Mouse (Mus musculus): ENCODE data around the gene Kpna2.

Gene Kpna2

GRCm38 (mm10) chr11:106975419-106976177 lies 23.7 kb downstream of the Kpna2 start:
- ChIA-PET POLR2A (interaction anchor here in 3 of 4 experiments (1.0 to 3.0 kb wide), 10 partner anchors 11 to 193 kb away, joined by 3 to 18 read pairs (median 3); partner anchors contain the start of gene Kpna2 (in 2 of the 3)), CTCF (interaction anchor here in 1 of 4 experiments (0.8 to 1.4 kb wide), 2 partner anchors 17 to 229 kb away, joined by 3 read pairs; no protein-coding TSS in a partner anchor)

- POLR2A ChIA-PET = interaction anchor here in 2 of 4 experiments (0.7 to 1.2 kb wide), 4 partner anchors 25 to 382 kb away, joined by 3 to 13 read pairs (median 4); partner anchors contain the start of gene Kpna2 (in 1 of the 2)
- CTCF ChIA-PET = interaction anchor here (0.6 to 1.5 kb wide), 6 partner anchors 54 to 202 kb away, joined by 3 to 6 read pairs (median 4); partner anchors contain the start of gene Smurf2 (in 1 of the 4)
Observed at GRCm38 (mm10) chr11:106974440-106974839, 24.9 kb downstream of the Kpna2 start.

- ChIA-PET CTCF (interaction anchor here in 3 of 4 experiments (0.6 to 1.5 kb wide), 6 partner anchors 12 to 231 kb away, joined by 3 to 6 read pairs (median 4); partner anchors contain the start of gene Smurf2 (in 1 of the 3)), POLR2A (interaction anchor here in 3 of 4 experiments (0.7 to 2.1 kb wide), 12 partner anchors 9 to 184 kb away, joined by 3 to 12 read pairs (median 4); partner anchors contain the start of genes Cep95 (in 1 of the 3), Ddx5 (in 1 of the 3) and Kpna2 (in 1 of the 3))
Observed at GRCm38 (mm10) chr11:106973016-106973415, 26.3 kb downstream of the Kpna2 start.

GRCm38 (mm10) chr11:106969798-106970197 lies 29.5 kb downstream of the Kpna2 start:
- ChIA-PET POLR2A (no interaction called here), CTCF (no interaction called here)

- POLR2A ChIA-PET = interaction anchor here in 3 of 4 experiments (0.6 to 1.4 kb wide), 7 partner anchors 13 to 658 kb away, joined by 3 to 8 read pairs (median 4); partner anchors contain the start of genes Cep95 (in 2 of the 3), Ddx5 (in 2 of the 3) and Smurf2 (in 1 of the 3)
- CTCF ChIA-PET = interaction anchor here in 2 of 4 experiments (0.6 to 0.7 kb wide), 2 partner anchors 32 to 190 kb away, joined by 4 to 6 read pairs; partner anchors contain the start of gene Kpna2 (in 1 of the 2)
Observed at GRCm38 (mm10) chr11:106967630-106968029, 31.7 kb downstream of the Kpna2 start.

GRCm38 (mm10) chr11:106965881-106966280 lies 33.5 kb downstream of the Kpna2 start:
- POLR2A ChIA-PET = interaction anchor here in 1 of 4 experiments (1.1 to 1.5 kb wide), 2 partner anchors 8 to 178 kb away, joined by 3 to 4 read pairs; no protein-coding TSS in a partner anchor
- CTCF ChIA-PET = interaction anchor here in 2 of 4 experiments (0.6 to 0.7 kb wide), 2 partner anchors 675 to 931 kb away, joined by 3 read pairs; no protein-coding TSS in a partner anchor

GRCm38 (mm10) chr11:106962310-106962709 lies 37.0 kb downstream of the Kpna2 start:
- ChIA-PET POLR2A (interaction anchor here in 2 of 4 experiments (0.6 to 1.0 kb wide), 4 partner anchors 10 to 259 kb away, joined by 3 to 5 read pairs (median 4); partner anchors contain the start of gene Kpna2 (in 1 of the 2)), CTCF (interaction anchor here in 2 of 4 experiments (0.7 kb wide), 2 partner anchors 189 to 1552 kb away, joined by 3 to 6 read pairs; no protein-coding TSS in a partner anchor)

- ChIA-PET POLR2A (interaction anchor here in 2 of 4 experiments (0.6 to 1.5 kb wide), 5 partner anchors 11 to 258 kb away, joined by 3 to 5 read pairs (median 4); partner anchors contain the start of genes Cep95 (in 1 of the 2), Ddx5 (in 1 of the 2) and Kpna2 (in 1 of the 2)), CTCF (interaction anchor here in 1 of 4 experiments (0.7 to 0.8 kb wide), 2 partner anchors 12 to 190 kb away, joined by 3 to 6 read pairs; no protein-coding TSS in a partner anchor)
Observed at GRCm38 (mm10) chr11:106961471-106962081, 37.8 kb downstream of the Kpna2 start.

- ChIA-PET POLR2A (interaction anchor here in 2 of 4 experiments (0.8 to 2.2 kb wide), 5 partner anchors 14 to 42 kb away, joined by 3 to 6 read pairs (median 6); partner anchors contain the start of genes Kpna2 (in 1 of the 2) and Smurf2 (in 1 of the 2)), CTCF (no interaction called here)
Observed at GRCm38 (mm10) chr11:106959121-106959520, 40.2 kb downstream of the Kpna2 start.

- ChIA-PET CTCF (interaction anchor here in 1 of 4 experiments (1.5 kb wide), 1 partner anchor 48 kb away, joined by 3 read pairs; no protein-coding TSS in a partner anchor), POLR2A (interaction anchor here in 2 of 4 experiments (0.8 to 2.2 kb wide), 9 partner anchors 7 to 147 kb away, joined by 3 to 6 read pairs (median 3); partner anchors contain the start of genes Kpna2 (in 1 of the 2) and Smurf2 (in 1 of the 2))
Observed at GRCm38 (mm10) chr11:106958407-106959071, 40.8 kb downstream of the Kpna2 start.

GRCm38 (mm10) chr11:106957271-106957980 lies 41.9 kb downstream of the Kpna2 start:
- POLR2A ChIA-PET = interaction anchor here in 3 of 4 experiments (0.6 to 2.2 kb wide), 10 partner anchors 8 to 590 kb away, joined by 3 to 6 read pairs (median 4); partner anchors contain the start of genes Kpna2 (in 1 of the 3) and Smurf2 (in 1 of the 3)
- CTCF ChIA-PET = interaction anchor here in 2 of 4 experiments (0.6 to 1.5 kb wide), 2 partner anchors 47 to 156 kb away, joined by 3 to 5 read pairs; no protein-coding TSS in a partner anchor

- POLR2A ChIA-PET = interaction anchor here in 1 of 4 experiments (0.5 to 2.3 kb wide), 5 partner anchors 13 to 451 kb away, joined by 3 to 5 read pairs (median 4); no protein-coding TSS in a partner anchor
- CTCF ChIA-PET = no interaction called here
Observed at GRCm38 (mm10) chr11:106954566-106954965, 44.8 kb downstream of the Kpna2 start.

- ChIA-PET POLR2A (interaction anchor here in 2 of 4 experiments (0.5 to 2.3 kb wide), 4 partner anchors 13 to 451 kb away, joined by 3 to 5 read pairs (median 4); no protein-coding TSS in a partner anchor), CTCF (interaction anchor here in 1 of 4 experiments (0.6 kb wide), 1 partner anchor 212 kb away, joined by 3 read pairs; no protein-coding TSS in a partner anchor)
Observed at GRCm38 (mm10) chr11:106954116-106954515, 45.2 kb downstream of the Kpna2 start.
